Mouse (Mus musculus) MEL (cell line): Measurements from ENCODE around the gene Hgf. TPM values are rescaled to one million over a fixed set of nuclear protein-coding genes. Genes with fewer than 3 reads are reported as not detected.

Experiments used
- DNase-seq: peaks from one replicate; pipeline ENCODE4 v3.0.0; 2011; ENCODE audit warnings: low read depth, low spot score
- H3K27ac ChIP-seq: 2 replicates; pipeline ENCODE4 v1.5.1; 2012; ENCODE audit warnings: low read depth, mild to moderate bottlenecking, control low read depth, low read length, moderate library complexity; ENCODE audit not compliant: control insufficient read depth
- H3K27me3 ChIP-seq, 2 experiments: fragments of 150-350 bp in 1 of 2; sonication (generic) in 1 of 2; 2 replicates each; pipeline ENCODE4 v1.6.1; 2012; ENCODE audit warnings: low read length in 2 of 2, mild to moderate bottlenecking in 2 of 2, improper control_type of control experiment in 1 of 2, moderate library complexity in 1 of 2; ENCODE audit not compliant: insufficient read depth in 2 of 2, control insufficient read depth in 1 of 2
- H3K36me3 ChIP-seq, 2 experiments: 2 replicates each; pipeline ENCODE4 v1.6.1; 2012 to 2014; ENCODE audit warnings: low read length in 2 of 2, improper control_type of control experiment in 1 of 2, inconsistent platforms in 1 of 2, mild to moderate bottlenecking in 1 of 2; ENCODE audit not compliant: insufficient read depth in 2 of 2, control insufficient read depth in 1 of 2
- H3K4me1 ChIP-seq, 2 experiments: fragments of 150-350 bp in 1 of 2; sonication (generic) in 1 of 2; 2 replicates each; pipeline ENCODE4 v1.6.1; 2012; ENCODE audit warnings: low read length in 2 of 2, improper control_type of control experiment in 1 of 2, mild to moderate bottlenecking in 1 of 2; ENCODE audit not compliant: insufficient read depth in 2 of 2, control insufficient read depth in 1 of 2
- H3K4me3 ChIP-seq, 2 experiments: fragments of 150-350 bp in 1 of 2; sonication (generic) in 1 of 2; 2 replicates each; pipeline ENCODE4 v1.5.1; 2012; ENCODE audit warnings: low read depth in 2 of 2, low read length in 2 of 2, mild to moderate bottlenecking in 2 of 2, moderate library complexity in 2 of 2, control low read depth in 1 of 2, improper control_type of control experiment in 1 of 2; ENCODE audit not compliant: control insufficient read depth in 1 of 2, insufficient read depth in 1 of 2
- H3K79me2 ChIP-seq: 2 replicates; pipeline ENCODE4 v1.6.1; 2012; ENCODE audit warnings: mild to moderate bottlenecking, low read length, moderate library complexity; ENCODE audit not compliant: control insufficient read depth, poor library complexity, insufficient read depth
- H3K9ac ChIP-seq: 2 replicates; pipeline ENCODE4 v1.6.1; 2012; ENCODE audit warnings: low read depth, mild to moderate bottlenecking, control low read depth, low read length, moderate library complexity; ENCODE audit not compliant: control insufficient read depth, poor library complexity, severe bottlenecking
- H3K9me3 ChIP-seq: fragments of 150-350 bp; sonication (generic); replicated peaks from 2 replicates; pipeline ENCODE4 v1.6.1; 2012; ENCODE audit warnings: mild to moderate bottlenecking, low read length, improper control_type of control experiment, moderate library complexity; ENCODE audit not compliant: insufficient read depth
- BHLHE40 ChIP-seq: IDR thresholded peaks from 2 replicates; pipeline ENCODE4 v1.6.1; 2012; ENCODE audit warnings: low read depth, mild to moderate bottlenecking, inconsistent platforms, low read length, improper control_type of control experiment, borderline replicate concordance
- CHD1 ChIP-seq: IDR thresholded peaks from 2 replicates; pipeline ENCODE4 v1.6.1; 2012; ENCODE audit warnings: low read depth, mild to moderate bottlenecking, inconsistent platforms, low read length, improper control_type of control experiment
- CTCF ChIP-seq, 3 experiments: IDR thresholded peaks in 2 of 3; conservative IDR thresholded peaks in 1 of 3; 2 replicates each; pipeline ENCODE4 v1.5.1; 2011 to 2012; ENCODE audit warnings: low read length in 3 of 3, low read depth in 2 of 3, mild to moderate bottlenecking in 2 of 3, improper control_type of control experiment in 1 of 3, inconsistent platforms in 1 of 3, mixed read lengths in 1 of 3, moderate library complexity in 1 of 3; ENCODE audit not compliant: control insufficient read depth in 1 of 3, insufficient read depth in 1 of 3, poor library complexity in 1 of 3, severe bottlenecking in 1 of 3
- E2F4 ChIP-seq: IDR thresholded peaks from 2 replicates; pipeline ENCODE4 v1.6.1; 2011; ENCODE audit warnings: low read depth, low read length, improper control_type of control experiment, borderline replicate concordance
- ELF1 ChIP-seq: IDR thresholded peaks from 2 replicates; pipeline ENCODE4 v1.6.1; 2014; ENCODE audit warnings: low read depth, mild to moderate bottlenecking, inconsistent platforms, low read length, improper control_type of control experiment, moderate library complexity
- ETS1 ChIP-seq: IDR thresholded peaks from 2 replicates; pipeline ENCODE4 v1.6.1; 2012; ENCODE audit warnings: low read depth, mild to moderate bottlenecking, inconsistent platforms, low read length, improper control_type of control experiment, moderate library complexity
- GABPA ChIP-seq: IDR thresholded peaks from 2 replicates; pipeline ENCODE4 v1.6.1; 2012; ENCODE audit warnings: low read depth, mild to moderate bottlenecking, inconsistent platforms, low read length, improper control_type of control experiment, moderate library complexity
- GATA1 ChIP-seq: IDR thresholded peaks from 2 replicates; pipeline ENCODE4 v1.6.1; 2011; ENCODE audit warnings: low read depth, low read length, improper control_type of control experiment
- HCFC1 ChIP-seq: IDR thresholded peaks from 2 replicates; pipeline ENCODE4 v1.6.1; 2012; ENCODE audit warnings: low read depth, mild to moderate bottlenecking, inconsistent platforms, low read length, improper control_type of control experiment, moderate library complexity
- JUND ChIP-seq: IDR thresholded peaks from 2 replicates; pipeline ENCODE4 v1.6.1; 2011; ENCODE audit warnings: low read depth, mild to moderate bottlenecking, improper control_type of control experiment, low read length
- KAT2A ChIP-seq: conservative IDR thresholded peaks from 2 replicates; pipeline ENCODE4 v1.6.1; 2012; ENCODE audit warnings: low read depth, low read length, improper control_type of control experiment, inconsistent platforms
- MAX ChIP-seq: IDR thresholded peaks from 2 replicates; pipeline ENCODE4 v1.6.1; 2011; ENCODE audit warnings: low read length, improper control_type of control experiment
- MAZ ChIP-seq: IDR thresholded peaks from 2 replicates; pipeline ENCODE4 v1.6.1; 2012; ENCODE audit warnings: low read depth, mild to moderate bottlenecking, inconsistent platforms, low read length, improper control_type of control experiment
- MXI1 ChIP-seq: IDR thresholded peaks from 2 replicates; pipeline ENCODE4 v1.6.1; 2011; ENCODE audit warnings: mild to moderate bottlenecking, low read depth, low read length, improper control_type of control experiment
- MYC ChIP-seq: IDR thresholded peaks from 2 replicates; pipeline ENCODE4 v1.6.1; 2011; ENCODE audit warnings: low read depth, mild to moderate bottlenecking, low read length, improper control_type of control experiment, moderate library complexity
- NELFE ChIP-seq: IDR thresholded peaks from 2 replicates; pipeline ENCODE4 v1.6.1; 2011; ENCODE audit warnings: low read depth, low read length, improper control_type of control experiment
- NRF1 ChIP-seq: IDR thresholded peaks from 2 replicates; pipeline ENCODE4 v1.6.1; 2014; ENCODE audit warnings: low read depth, mild to moderate bottlenecking, inconsistent platforms, low read length, improper control_type of control experiment, moderate library complexity; ENCODE audit not compliant: poor library complexity, insufficient read depth, severe bottlenecking
- POLR2A ChIP-seq, 2 experiments: IDR thresholded peaks; 2 replicates each; pipeline ENCODE4 v1.6.1; 2011 to 2012; ENCODE audit warnings: low read length in 2 of 2, mild to moderate bottlenecking in 2 of 2, control low read depth in 1 of 2, improper control_type of control experiment in 1 of 2, low read depth in 1 of 2, moderate library complexity in 1 of 2; ENCODE audit not compliant: control insufficient read depth in 1 of 2, insufficient read depth in 1 of 2, poor library complexity in 1 of 2
- POLR2AphosphoS2 ChIP-seq: IDR thresholded peaks from 2 replicates; pipeline ENCODE4 v1.6.1; 2011; ENCODE audit warnings: low read length, improper control_type of control experiment
- RAD21 ChIP-seq: IDR thresholded peaks from 2 replicates; pipeline ENCODE4 v1.6.1; 2011; ENCODE audit warnings: mild to moderate bottlenecking, low read depth, low read length, improper control_type of control experiment
- SIN3A ChIP-seq: IDR thresholded peaks from 2 replicates; pipeline ENCODE4 v1.6.1; 2012; ENCODE audit warnings: low read length, improper control_type of control experiment, inconsistent platforms
- SMC3 ChIP-seq: IDR thresholded peaks from 2 replicates; pipeline ENCODE4 v1.6.1; 2011; ENCODE audit warnings: low read depth, low read length, improper control_type of control experiment
- TAL1 ChIP-seq: IDR thresholded peaks from 2 replicates; pipeline ENCODE4 v1.6.1; 2012; ENCODE audit warnings: mild to moderate bottlenecking, inconsistent platforms, low read length, moderate library complexity, mixed read lengths
- UBTF ChIP-seq: IDR thresholded peaks from 2 replicates; pipeline ENCODE4 v1.6.1; 2012; ENCODE audit warnings: low read depth, mild to moderate bottlenecking, inconsistent platforms, low read length, improper control_type of control experiment, moderate library complexity, borderline replicate concordance; ENCODE audit not compliant: insufficient read depth
- USF1 ChIP-seq: IDR thresholded peaks from 2 replicates; pipeline ENCODE4 v1.6.1; 2014; ENCODE audit warnings: low read depth, mild to moderate bottlenecking, inconsistent platforms, low read length, improper control_type of control experiment, moderate library complexity
- USF2 ChIP-seq, 2 experiments: IDR thresholded peaks; 2 replicates each; pipeline ENCODE4 v1.6.1; 2011 to 2012; ENCODE audit warnings: improper control_type of control experiment in 2 of 2, low read length in 2 of 2, borderline replicate concordance in 1 of 2, inconsistent platforms in 1 of 2, low read depth in 1 of 2, mild to moderate bottlenecking in 1 of 2; ENCODE audit not compliant: insufficient read depth in 1 of 2
- ZMIZ1 ChIP-seq: IDR thresholded peaks from 2 replicates; pipeline ENCODE4 v1.6.1; 2012; ENCODE audit warnings: low read depth, mild to moderate bottlenecking, inconsistent platforms, low read length, improper control_type of control experiment, moderate library complexity
- polyA plus RNA-seq, 2 experiments: library from polyadenylated mRNA; stranded (reverse) in 1 of 2; unstranded in 1 of 2; fragments of >175 nt in 1 of 2; fragments of >200 nt in 1 of 2; gene quantifications; 2 replicates each; pipeline versions ENCODE4 v1.2.1 to v1.2.4; 2012; ENCODE audit warnings: low replicate concordance in 2 of 2, low read depth in 1 of 2; ENCODE audit not compliant: insufficient read length in 2 of 2, insufficient read depth in 1 of 2, missing spikeins in 1 of 2
- total RNA-seq: library from RNA; depleted of rRNA; stranded (reverse); fragments of 300-350 nt; gene quantifications from 2 replicates; pipeline ENCODE4 v1.2.3, GENCODE M21; 2012

Gene Hgf
- total and polyA plus RNA-seq, 3 experiments = not detected

DNA sequence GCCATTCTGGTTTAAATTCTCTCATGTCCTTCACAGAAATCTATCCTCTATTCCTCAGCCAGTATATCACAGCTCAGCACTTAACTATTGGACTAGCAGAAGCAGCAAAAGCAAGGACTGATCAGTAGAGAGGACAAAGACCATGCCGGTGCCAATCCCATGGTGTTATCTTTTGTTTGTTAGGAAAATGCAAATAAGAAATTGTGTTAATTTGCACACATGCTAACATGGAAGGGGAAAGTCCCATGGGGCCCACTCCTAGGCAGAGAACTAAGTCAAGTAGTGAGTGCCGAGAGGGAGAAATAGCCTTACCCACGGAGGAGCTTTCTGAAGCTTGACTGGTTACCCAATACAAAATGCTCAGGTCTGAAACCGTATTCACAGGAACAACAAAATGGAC lies 42.4 kb downstream of the Hgf start:
- no peaks in the 10 kb centered on the region for H3K4me1 ChIP-seq
- H3K9ac ChIP-seq = no peak overlapping the region
- no peak for DNase-seq
- H3K9me3 ChIP-seq = no peaks in the 10 kb centered on the region
- no peak overlapping the region for H3K27ac ChIP-seq
- H3K36me3 ChIP-seq = no peaks in the 10 kb centered on the region
- no peaks in the 10 kb centered on the region for H3K79me2 ChIP-seq
- TF ChIP-seq TAL1 = no peak
- no peak for TF ChIP-seq CHD1
- no peak for TF ChIP-seq GATA1
- TF ChIP-seq HCFC1 = no peak
- no peak for TF ChIP-seq POLR2AphosphoS2
- no peak for TF ChIP-seq USF1
- no peak for TF ChIP-seq SMC3
- no peak for TF ChIP-seq MYC
- no peak for TF ChIP-seq USF2 (IDR thresholded peaks at IDR 0.05; ENCODE audit: borderline replicate concordance in 1 of 2, insufficient read depth in 1 of 2, low read depth in 1 of 2, low read length in 2 of 2)
- TF ChIP-seq RAD21 = no peak
- no peak for TF ChIP-seq UBTF
- no peak for TF ChIP-seq NRF1
- no peak for TF ChIP-seq MXI1
- no peak overlapping the region for H3K4me3 ChIP-seq
- H3K27me3 ChIP-seq = no peaks in the 10 kb centered on the region

DNA sequence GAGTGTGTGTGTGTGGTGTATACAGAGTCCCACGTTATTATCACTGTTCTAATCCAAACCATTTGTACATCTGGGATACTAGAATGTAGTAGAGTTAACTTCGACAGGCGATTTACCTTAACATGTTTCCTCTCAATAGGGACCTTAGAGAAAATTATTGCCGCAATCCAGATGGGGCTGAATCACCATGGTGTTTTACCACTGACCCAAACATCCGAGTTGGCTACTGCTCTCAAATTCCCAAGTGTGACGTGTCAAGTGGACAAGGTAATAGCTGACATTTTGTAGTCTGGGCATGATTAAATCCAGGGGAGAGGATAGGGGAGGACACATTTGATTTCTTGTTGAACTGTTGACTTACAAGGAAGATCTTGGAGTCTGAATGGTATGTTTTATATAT lies 44.7 kb downstream of the Hgf start:
- Histone ChIP-seq H3K79me2 (no peaks in the 10 kb centered on the region), H3K9ac (no peak overlapping the region), H3K9me3 (no peaks in the 10 kb centered on the region), H3K27ac (no peak overlapping the region), H3K4me3 (no peak overlapping the region), H3K4me1 (no peaks in the 10 kb centered on the region), H3K36me3 (no peaks in the 10 kb centered on the region), H3K27me3 (no peaks in the 10 kb centered on the region)
- TF ChIP-seq BHLHE40 (no peak), MAX (no peak)
- no peak for DNase-seq

DNA sequence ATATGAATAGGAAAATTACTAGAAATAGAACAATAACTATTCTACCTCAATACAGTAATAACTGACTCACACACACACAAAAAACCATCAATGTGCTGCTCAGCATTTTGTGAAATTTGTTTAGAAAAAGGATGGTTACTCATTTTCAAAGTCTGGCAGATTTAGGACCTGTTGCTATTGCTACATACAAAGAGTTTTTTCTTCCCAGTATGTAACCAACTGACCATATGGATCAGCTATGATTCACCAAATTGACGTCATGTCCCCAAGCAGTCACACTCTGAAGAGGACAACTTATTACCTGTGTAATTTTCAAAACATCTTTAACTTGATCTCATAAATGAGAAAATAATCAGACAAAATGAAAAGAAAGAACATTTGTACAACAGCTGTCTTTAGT lies 48.2 kb downstream of the Hgf start:
- H3K4me1 ChIP-seq = no peaks in the 10 kb centered on the region
- no peak overlapping the region for H3K9ac ChIP-seq
- DNase-seq = no peak
- no peaks in the 10 kb centered on the region for H3K9me3 ChIP-seq
- no peak overlapping the region for H3K4me3 ChIP-seq
- TF ChIP-seq KAT2A (no peak), POLR2A (IDR thresholded peaks at IDR 0.05; ENCODE audit: control insufficient read depth in 1 of 2, insufficient read depth in 1 of 2, low read depth in 1 of 2, low read length in 2 of 2, poor library complexity in 1 of 2) (no peak), ELF1 (no peak), E2F4 (no peak), ETS1 (no peak), USF1 (no peak), CTCF (IDR thresholded peaks at IDR 0.05 in 2 of 3, conservative IDR thresholded peaks at IDR 0.05 in 1 of 3; ENCODE audit: control insufficient read depth in 1 of 3, insufficient read depth in 1 of 3, low read depth in 2 of 3, low read length in 3 of 3, poor library complexity in 1 of 3, severe bottlenecking in 1 of 3) (no peak), SMC3 (no peak), MAZ (no peak), NELFE (no peak), SIN3A (no peak), BHLHE40 (no peak), ZMIZ1 (no peak), CHD1 (no peak), JUND (no peak), GABPA (no peak)
- H3K27ac ChIP-seq = no peak overlapping the region
- H3K36me3 ChIP-seq = no peaks in the 10 kb centered on the region
- no peaks in the 10 kb centered on the region for H3K27me3 ChIP-seq
- no peaks in the 10 kb centered on the region for H3K79me2 ChIP-seq
